Mouse (Mus musculus) ES-E14 (cell line): Measurements from ENCODE around the gene Cptp. TPM values are rescaled to one million over a fixed set of nuclear protein-coding genes. Genes with fewer than 3 reads are reported as not detected.

ENCODE experiments used
- DNase-seq: peaks from one replicate; pipeline ENCODE4 v3.0.0-alpha.2; 2013; ENCODE audit warnings: low read depth, low spot score
- H3K27ac ChIP-seq: 2 replicates; pipeline ENCODE4 v1.5.1; 2012; ENCODE audit warnings: low read depth, mild to moderate bottlenecking, low read length, moderate library complexity, mixed read lengths; ENCODE audit not compliant: poor library complexity, insufficient read depth, severe bottlenecking
- H3K36me3 ChIP-seq: 2 replicates; pipeline ENCODE4 v1.6.1; 2012; ENCODE audit warnings: mild to moderate bottlenecking, low read length, moderate library complexity, mixed read lengths; ENCODE audit not compliant: control insufficient read depth, poor library complexity, insufficient read depth, severe bottlenecking
- H3K4me1 ChIP-seq, 2 experiments: fragments of 150-350 bp in 1 of 2; sonication (generic) in 1 of 2; 2 replicates each; pipeline ENCODE4 v1.6.1; 2012; ENCODE audit warnings: low read length in 2 of 2, mild to moderate bottlenecking in 1 of 2, mixed read lengths in 1 of 2; ENCODE audit not compliant: control insufficient read depth in 2 of 2, insufficient read depth in 2 of 2, poor library complexity in 1 of 2
- H3K4me3 ChIP-seq, 2 experiments: fragments of 150-350 bp in 1 of 2; sonication (generic) in 1 of 2; 2 replicates each; pipeline ENCODE4 v1.5.1; 2012; ENCODE audit warnings: low read length in 2 of 2, low read depth in 1 of 2, mild to moderate bottlenecking in 1 of 2, mixed read lengths in 1 of 2; ENCODE audit not compliant: insufficient read depth in 1 of 2, poor library complexity in 1 of 2, severe bottlenecking in 1 of 2
- H3K9ac ChIP-seq: 2 replicates; pipeline ENCODE4 v1.6.1; 2012; ENCODE audit warnings: low read depth, mild to moderate bottlenecking, low read length, mixed read lengths; ENCODE audit not compliant: poor library complexity, insufficient read depth, severe bottlenecking
- H3K9me3 ChIP-seq: fragments of 150-350 bp; sonication (generic); 2 replicates; pipeline ENCODE4 v1.6.1; 2012; ENCODE audit warnings: low read depth, mild to moderate bottlenecking, low read length; ENCODE audit not compliant: control insufficient read depth, insufficient read depth
- CHD2 ChIP-seq: IDR thresholded peaks from 2 replicates; pipeline ENCODE4 v1.6.1; 2014; ENCODE audit warnings: mild to moderate bottlenecking, low read depth, low read length, inconsistent platforms
- HCFC1 ChIP-seq: IDR thresholded peaks from 2 replicates; pipeline ENCODE4 v1.6.1; 2012; ENCODE audit warnings: low read length, inconsistent platforms, borderline replicate concordance; ENCODE audit not compliant: insufficient read depth
- MAFK ChIP-seq: IDR thresholded peaks from 2 replicates; pipeline ENCODE4 v1.6.1; 2014; ENCODE audit warnings: mild to moderate bottlenecking, low read depth, low read length, inconsistent platforms; ENCODE audit not compliant: insufficient read depth
- ZC3H11A ChIP-seq: IDR thresholded peaks from 2 replicates; pipeline ENCODE4 v1.6.1; 2012; ENCODE audit warnings: low read depth, mild to moderate bottlenecking, inconsistent platforms, low read length, borderline replicate concordance
- ZNF384 ChIP-seq: IDR thresholded peaks from 2 replicates; pipeline ENCODE4 v1.6.1; 2012; ENCODE audit warnings: low read depth, low read length, inconsistent platforms
- in situ Hi-C, 2 experiments: fragments of 600-800 bp; cut with MboI; formaldehyde crosslinking; loops; one replicate each; pipeline ENCODE4 v1.15.1; 2025; ENCODE audit warnings: low sequenced_read_pairs in 2 of 2, inconsistent platforms in 1 of 2; ENCODE audit not compliant: unreplicated experiment in 2 of 2
- total RNA-seq: library from RNA; depleted of rRNA; stranded (reverse); fragments of 300-350 nt; gene quantifications from 2 replicates; pipeline ENCODE4 v1.2.3, GENCODE M21; 2012

Cptp gene
- total RNA-seq, 1 experiment: 10.1 TPM

GRCm38 (mm10) chr4:155868614-155869298 lies 484 bp downstream of the Cptp start:
- Histone ChIP-seq H3K27ac (no peak overlapping the region), H3K4me3 (peak overlapping the region; percentile 85 to 100), H3K9me3 (no peaks in the 10 kb centered on the region), H3K36me3 (peaks cover 28% of the 10 kb centered on the region), H3K9ac (peak overlapping the region; percentile 87), H3K4me1 (peaks cover 0 to 2% of the 10 kb centered on the region in 2 experiments; a peak in 1 of 4 replicates)
- in situ Hi-C loops: no loop called here
- TF ChIP-seq MAFK: no peak
- TF ChIP-seq ZNF384: no peak
- TF ChIP-seq ZC3H11A: no peak
- no peak for TF ChIP-seq HCFC1
- no peak for TF ChIP-seq CHD2
- DNase-seq: no peak

GRCm38 (mm10) chr4:155863001-155863400 lies 6.2 kb downstream of the Cptp start, which contains the start of gene Tas1r3:
TSS of gene Tas1r3 (minus strand) at chr4:155863362.
- in situ Hi-C loops: no loop called here
- no peak for TF ChIP-seq HCFC1

GRCm38 (mm10) chr4:155861787-155862186 lies 7.5 kb downstream of the Cptp start:
- DNase-seq: no peak
- TF ChIP-seq MAFK (no peak), CHD2 (no peak), HCFC1 (no peak), ZNF384 (no peak), ZC3H11A (no peak)
- Histone ChIP-seq H3K4me1 (no peaks in the 10 kb centered on the region), H3K9me3 (no peaks in the 10 kb centered on the region), H3K4me3 (no peak overlapping the region), H3K36me3 (peaks cover 26% of the 10 kb centered on the region; the same call in 1 of the 2 replicates), H3K9ac (no peak overlapping the region), H3K27ac (no peak overlapping the region)
- in situ Hi-C loops: no loop called here

More at GRCm38 (mm10) chr4:155863001-155863400, 6.2 kb downstream of the Cptp start, which contains the start of gene Tas1r3:
- H3K4me3 ChIP-seq: no peak within 1 kb of the TSS
- no peak within 1 kb of the TSS for H3K27ac ChIP-seq
- no peaks in the 10 kb centered on the region for H3K4me1 ChIP-seq
- no peaks in the 10 kb centered on the region for H3K9me3 ChIP-seq
- peaks cover 23% of the 10 kb centered on the region; the same call in 1 of the 2 replicates for H3K36me3 ChIP-seq
- no peak for DNase-seq
- H3K9ac ChIP-seq: no peak within 1 kb of the TSS

- H3K4me3 ChIP-seq: no peak overlapping the region
- no peaks in the 10 kb centered on the region for H3K9me3 ChIP-seq
- in situ Hi-C loops: no loop called here
- H3K27ac ChIP-seq: no peak overlapping the region
- H3K4me1 ChIP-seq: no peaks in the 10 kb centered on the region; a peak in 1 of 4 replicates
- no peak overlapping the region for H3K9ac ChIP-seq
- TF ChIP-seq HCFC1 (0 out of 2 replicates have a peak, but pooled peaks have one; percentile 34), ZC3H11A (no peak), ZNF384 (no peak)
- peaks cover 35% of the 10 kb centered on the region; the same call in 1 of the 2 replicates for H3K36me3 ChIP-seq
- no peak for DNase-seq
Observed at GRCm38 (mm10) chr4:155859318-155859717, 9.9 kb downstream of the Cptp start.

- Histone ChIP-seq H3K4me3 (no peak overlapping the region), H3K9ac (no peak overlapping the region), H3K4me1 (no peaks in the 10 kb centered on the region; a peak in 1 of 4 replicates), H3K9me3 (no peaks in the 10 kb centered on the region), H3K36me3 (peaks cover 35% of the 10 kb centered on the region; the same call in 1 of the 2 replicates), H3K27ac (peak overlapping the region; percentile 9; the same call in 1 of the 2 replicates)
- in situ Hi-C loops: no loop called here
- TF ChIP-seq HCFC1 (no peak), MAFK (no peak)
- no peak for DNase-seq
Observed at GRCm38 (mm10) chr4:155856881-155857280, 12.4 kb downstream of the Cptp start.
